Mouse (Mus musculus) left cerebral cortex, adult 11 months (tissue): ENCODE results near the gene Dph2.

Experiments used
- DNase-seq: peaks from one replicate; pipeline ENCODE4 v3.0.0; 2022; ENCODE audit warnings: low spot score

Dph2 gene

GRCm38 (mm10) chr4:117891738-117892161, at the start of gene Dph2:
TSS of gene Dph2 (minus strand) at chr4:117892032.
- DNase-seq = peak; percentile 85

DNA sequence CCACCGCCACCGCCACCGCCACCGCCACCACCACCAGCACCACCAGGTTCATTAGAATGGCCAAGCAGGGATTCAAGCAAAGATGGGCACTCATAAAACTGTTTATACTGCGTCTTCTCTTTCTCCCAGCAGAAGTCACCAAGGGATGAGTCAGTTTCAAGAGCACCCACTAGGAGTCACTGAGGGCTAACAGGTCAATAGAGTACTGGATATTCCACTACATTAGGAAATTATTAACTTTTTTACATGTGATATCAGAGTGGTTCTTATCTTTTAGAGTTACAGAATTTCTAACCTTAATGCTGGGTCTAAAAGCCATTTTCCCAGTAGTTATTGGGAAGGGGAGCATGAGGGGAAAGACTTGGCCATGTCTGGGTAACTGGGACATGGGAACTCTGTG, 45.1 kb upstream of the Dph2 start:
- DNase-seq = no peak

- no peak for DNase-seq
These were observed 42.2 kb upstream of the Dph2 start for GRCm38 (mm10) chr4:117934081-117934480.

DNA sequence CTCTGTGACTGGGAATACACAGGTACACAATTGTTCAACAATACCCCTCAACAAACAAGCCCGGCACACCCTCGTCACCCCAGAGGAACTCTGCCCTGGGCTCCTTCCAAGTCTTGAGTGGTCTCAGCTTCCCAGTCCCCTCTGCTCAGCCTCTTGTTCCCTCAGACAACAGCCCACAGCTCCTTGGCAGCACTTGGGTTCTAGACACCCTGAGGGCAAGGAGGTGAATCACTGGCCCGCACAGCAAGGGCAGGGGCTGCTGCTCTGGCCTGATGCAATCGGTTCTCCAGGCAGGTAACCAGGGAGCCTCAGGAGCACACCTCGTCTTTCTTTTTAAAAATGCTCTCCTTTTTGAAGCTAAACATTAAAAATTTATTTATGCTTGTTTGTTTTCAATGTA, 41.4 kb upstream of the Dph2 start:
- no peak for DNase-seq

- DNase-seq = no peak
These were observed 37.6 kb upstream of the Dph2 start, which contains the start of gene Artn for GRCm38 (mm10) chr4:117929391-117929881. TSS of gene Artn (minus strand) at chr4:117929763.

DNA sequence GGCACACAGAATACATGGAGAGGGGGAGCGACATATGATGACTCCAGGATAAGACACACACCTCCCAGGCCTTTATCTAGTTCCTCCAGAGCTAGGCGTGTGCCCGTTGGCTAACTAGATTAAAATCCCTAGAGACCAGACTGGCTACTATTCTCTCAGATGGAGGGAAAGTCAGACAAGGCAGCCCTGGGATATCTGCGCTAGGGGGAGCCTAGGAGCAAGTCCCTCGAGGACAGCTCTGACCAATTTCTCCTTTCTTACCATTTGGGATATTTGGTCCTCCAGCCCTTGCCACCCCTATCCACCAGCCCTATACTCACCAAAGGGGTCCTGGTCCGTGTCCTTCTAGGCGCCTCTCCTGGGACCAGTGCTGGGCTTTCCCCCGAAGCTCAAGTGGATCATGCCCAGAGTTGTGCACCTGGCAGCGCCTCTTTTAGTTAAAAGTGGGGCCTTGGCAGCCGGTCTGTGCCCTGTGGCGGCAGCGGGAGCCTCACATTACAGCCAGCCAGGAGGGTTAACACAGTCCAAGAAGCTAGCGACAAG, 36.9 kb upstream of the Dph2 start:
- no peak for DNase-seq

- no peak for DNase-seq
These were observed 36.4 kb upstream of the Dph2 start for GRCm38 (mm10) chr4:117928234-117928633.

- DNase-seq = peak; percentile 50
These were observed 35.0 kb upstream of the Dph2 start for GRCm38 (mm10) chr4:117926545-117927482.

DNA sequence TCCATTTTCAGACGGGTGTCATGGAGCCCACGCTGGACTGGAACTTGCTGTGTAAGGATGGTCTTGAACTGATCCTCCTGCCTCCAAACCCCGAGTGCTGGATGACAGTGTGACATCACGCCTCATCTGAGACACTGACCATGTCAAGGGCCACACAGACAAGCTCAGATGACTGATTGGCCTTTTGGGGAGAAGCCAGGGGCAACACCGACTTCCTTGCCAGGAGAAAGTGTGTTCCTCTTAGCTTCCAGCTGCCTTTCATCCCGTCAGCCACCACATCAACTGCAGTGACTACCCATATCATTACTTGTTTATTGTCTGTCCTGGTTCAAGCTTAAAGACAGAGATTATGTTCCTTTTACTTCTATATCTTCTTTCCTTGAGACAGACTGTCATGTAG, 33.1 kb upstream of the Dph2 start:
- no peak for DNase-seq

DNA sequence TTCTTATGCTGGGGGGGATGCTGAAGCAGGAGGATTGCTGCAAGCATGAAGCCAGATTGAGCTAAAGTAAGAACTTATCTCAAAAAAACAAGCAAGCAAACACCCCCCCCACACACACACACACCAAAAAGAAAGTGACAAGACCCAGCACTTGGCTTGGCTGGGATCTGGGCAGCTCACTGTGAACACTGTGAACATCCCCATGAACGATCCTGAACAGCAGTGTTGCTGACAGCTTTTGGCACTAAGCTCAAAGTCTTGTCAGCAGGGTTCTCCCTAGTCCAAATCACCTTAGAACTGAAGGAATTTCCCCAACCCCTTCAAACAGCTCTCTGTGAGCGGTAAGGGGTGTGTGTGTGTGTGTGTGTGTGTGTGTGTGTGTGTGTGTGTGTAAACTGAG, 31.6 kb upstream of the Dph2 start:
- DNase-seq = no peak

DNA sequence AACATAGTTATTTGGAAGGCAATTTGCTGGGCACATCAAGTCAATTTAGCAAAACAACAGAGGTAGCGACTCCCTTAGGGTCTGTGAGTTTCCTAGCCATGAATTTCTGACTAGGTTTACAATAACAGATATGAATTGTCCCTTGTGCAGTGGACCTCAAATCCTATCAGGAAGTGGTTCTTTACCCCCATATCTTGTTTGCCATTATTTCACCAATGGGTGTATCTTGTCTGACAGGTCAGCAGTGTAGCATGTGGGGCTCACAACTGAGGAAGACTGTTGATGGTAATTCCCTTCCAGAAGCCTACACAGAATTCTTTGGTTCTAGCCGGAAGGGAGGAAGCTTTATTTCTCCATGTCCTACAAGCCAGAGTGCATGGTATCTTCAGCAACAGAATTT, 29.5 kb upstream of the Dph2 start:
- DNase-seq = no peak

DNA sequence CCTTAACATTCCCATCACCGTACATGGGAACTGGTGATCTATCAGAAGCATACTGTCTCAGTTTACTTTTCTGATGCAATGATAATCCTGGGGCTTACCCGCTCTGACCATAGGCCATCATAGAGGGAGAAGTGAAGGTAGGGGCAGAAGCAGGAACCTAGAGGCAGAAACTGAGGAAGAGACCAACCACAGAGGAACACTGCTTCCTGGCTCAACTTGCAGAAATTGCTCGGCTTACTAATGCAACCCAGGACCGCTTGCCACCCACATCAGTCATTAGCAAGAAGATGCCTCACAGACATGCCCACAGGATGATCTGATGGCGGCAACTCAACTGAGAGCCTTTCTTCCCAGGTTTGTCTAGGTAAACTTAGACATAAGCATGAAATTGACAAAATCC, 26.9 kb upstream of the Dph2 start:
- DNase-seq = no peak

GRCm38 (mm10) chr4:117918261-117918660, 26.4 kb upstream of the Dph2 start:
- DNase-seq = no peak

DNA sequence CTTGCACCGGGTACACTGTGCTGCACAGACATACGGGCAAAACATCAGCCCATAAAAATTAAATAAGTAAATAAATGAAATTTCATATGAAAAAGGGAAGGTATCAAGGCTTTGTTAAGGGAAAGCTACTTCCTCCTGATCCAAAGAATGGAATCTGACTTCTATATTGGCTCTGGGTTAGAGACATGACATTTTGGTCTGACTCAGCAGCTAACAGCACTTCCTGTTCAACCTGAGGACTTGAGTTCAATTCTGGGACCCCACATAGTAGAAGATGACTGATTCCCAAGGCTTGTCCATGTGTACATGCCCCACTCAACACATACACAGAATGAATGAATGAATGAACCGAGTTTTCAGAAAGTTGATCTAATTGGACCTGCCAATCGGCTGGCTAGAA, 26.0 kb upstream of the Dph2 start:
- DNase-seq = no peak

- no peak for DNase-seq
These were observed 25.6 kb upstream of the Dph2 start for GRCm38 (mm10) chr4:117917402-117917801.

DNA sequence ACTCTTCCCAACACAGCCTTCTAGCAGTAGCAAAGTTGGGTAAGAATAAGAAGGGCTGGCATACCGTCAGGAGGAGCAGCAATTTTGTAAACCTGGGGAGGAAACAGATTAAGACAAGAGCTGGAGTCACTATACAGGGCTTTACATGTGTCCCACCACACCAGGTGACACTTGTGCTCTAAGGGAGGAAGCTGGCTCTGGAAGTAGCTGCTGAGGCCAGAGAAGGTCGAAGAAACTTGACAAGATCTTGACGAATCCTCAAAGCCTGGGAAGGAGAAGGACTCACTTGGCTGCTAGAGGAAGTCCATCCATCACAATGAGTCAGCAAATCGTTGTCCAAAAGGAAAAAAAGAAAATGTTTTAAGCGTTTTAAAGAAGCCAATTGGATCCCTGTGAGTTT, 24.6 kb upstream of the Dph2 start:
- DNase-seq = no peak

DNA sequence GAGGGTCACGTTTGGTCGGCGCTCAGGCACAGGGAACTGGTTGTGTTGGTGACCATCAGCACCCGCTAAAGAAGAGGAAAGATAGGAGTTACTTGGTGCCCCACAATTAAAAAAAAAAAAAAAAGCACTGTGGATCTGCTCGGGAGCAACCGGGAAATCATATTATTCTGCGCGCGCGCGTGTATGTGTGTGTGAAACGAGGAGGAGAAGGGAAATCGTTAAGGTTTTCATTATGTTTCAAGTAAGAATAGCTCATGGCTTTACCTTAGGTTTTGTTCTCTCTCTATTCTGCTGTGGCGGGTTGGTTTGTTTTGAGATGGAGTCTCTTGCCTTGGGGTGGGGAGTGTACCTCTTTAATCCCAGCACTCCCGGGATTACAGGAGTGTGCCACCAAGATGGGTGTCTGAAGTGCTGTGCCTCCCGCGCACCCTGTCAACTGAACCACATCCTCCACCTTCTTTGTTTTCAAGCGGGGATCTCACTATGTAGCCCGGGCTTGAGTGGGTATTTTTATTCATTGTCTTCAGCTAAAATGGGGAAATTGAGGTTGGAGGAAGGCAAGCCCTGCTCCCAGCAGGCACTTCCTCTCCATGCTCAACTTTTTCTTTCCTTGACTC, 23.8 kb upstream of the Dph2 start:
- DNase-seq = no peak

DNA sequence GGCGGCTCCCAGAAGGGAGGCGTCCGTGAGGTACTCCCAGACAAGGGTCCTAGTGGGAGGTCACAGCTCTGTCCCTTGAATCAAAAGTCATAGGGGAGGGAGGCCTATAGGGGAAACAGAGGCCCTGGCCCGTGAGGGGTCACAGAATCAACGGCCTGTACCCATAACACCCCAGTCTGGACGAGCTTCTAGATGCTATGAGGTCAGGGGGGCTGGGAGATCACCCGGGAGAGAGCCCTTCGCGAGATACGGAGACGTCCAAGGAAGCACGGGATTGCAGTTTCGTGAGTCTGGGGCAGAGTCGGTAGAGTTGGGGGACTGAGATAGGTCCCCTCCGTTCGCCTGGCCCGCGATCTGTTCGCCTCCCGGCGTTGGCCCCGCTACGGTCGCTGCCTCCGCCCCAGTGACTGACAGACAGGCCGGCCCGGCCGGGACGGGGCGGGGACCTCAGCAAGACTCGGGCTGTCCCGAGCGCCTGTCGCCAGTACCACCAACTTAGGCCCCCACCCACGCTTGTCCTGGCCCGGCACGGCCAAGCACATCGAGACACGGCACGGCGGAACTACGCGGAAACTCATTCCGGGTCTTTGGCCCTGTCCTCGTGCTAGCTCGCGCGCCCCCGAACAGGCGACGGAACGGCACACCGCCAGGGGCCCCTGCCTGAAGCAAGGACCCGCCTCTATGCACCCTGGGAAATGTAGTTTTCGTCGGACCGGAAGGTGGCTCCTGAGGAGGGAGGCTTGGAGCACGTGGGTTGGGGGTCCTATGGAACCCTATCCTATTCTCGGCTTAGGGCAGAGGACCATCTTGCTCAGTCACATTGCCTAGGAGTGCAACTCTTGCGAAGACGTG, 23.0 kb upstream of the Dph2 start, which contains the start of gene Ipo13:
Gene Ipo13, minus strand, starts transcription at position 409 of the 852 bp plus-strand sequence.
- peak; percentile 85 for DNase-seq

GRCm38 (mm10) chr4:117914031-117914430, 22.2 kb upstream of the Dph2 start:
- no peak for DNase-seq

DNA sequence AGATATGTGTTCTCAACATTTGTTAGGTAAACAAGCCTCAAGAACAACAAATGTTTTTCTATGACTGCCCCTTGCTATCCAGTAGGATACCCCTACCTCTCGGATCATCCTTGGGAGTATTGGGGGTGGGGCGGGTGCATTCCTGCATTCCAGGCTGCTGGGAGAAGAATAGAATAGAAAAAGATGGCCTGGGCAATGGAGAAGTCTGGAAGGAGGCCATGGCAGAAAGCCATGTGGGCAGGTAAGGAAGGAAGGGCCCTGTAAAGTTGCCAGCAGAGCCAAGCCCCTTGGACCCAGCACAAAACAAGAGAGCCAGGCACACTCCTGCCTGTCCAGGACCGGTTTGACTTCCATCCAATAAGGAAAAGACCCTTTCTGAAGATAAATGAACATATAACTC, 21.6 kb upstream of the Dph2 start:
- no peak for DNase-seq

DNA sequence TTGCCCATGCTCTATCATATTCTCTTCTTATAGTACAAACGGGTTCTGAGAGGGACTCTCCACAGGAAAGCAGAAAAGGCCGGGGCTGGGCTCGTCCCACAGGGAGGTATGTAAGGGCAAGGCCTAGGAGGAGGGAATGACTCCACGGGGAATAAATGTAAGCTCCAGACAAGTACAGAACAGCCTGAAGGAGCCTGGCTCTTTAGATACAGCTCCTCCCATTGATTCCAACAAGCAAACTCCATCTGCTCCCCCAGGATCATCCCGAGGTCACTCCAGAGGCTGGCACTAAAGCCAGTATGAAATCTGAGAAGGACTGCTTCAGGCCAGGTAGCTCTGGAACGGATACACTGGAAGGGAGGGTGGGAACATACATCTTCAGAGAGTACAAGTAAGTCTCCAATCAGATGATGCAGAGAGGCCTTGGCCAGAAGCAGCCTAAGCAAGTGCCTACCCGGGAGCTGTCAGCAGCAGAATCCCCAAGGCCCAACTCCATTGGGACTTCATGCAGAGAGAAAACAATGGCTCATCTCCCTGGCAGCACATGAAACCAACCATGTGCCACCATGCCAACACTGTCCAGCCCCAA, 20.9 kb upstream of the Dph2 start:
- no peak for DNase-seq
